Mouse (Mus musculus) ovary, postnatal 36 days (tissue): Measurements from ENCODE around the gene Cd46.

ENCODE experiments used
- DNase-seq: peaks from one replicate; pipeline ENCODE4 v3.0.0; 2022; ENCODE audit warnings: low spot score, mixed read lengths

Gene Cd46

DNA sequence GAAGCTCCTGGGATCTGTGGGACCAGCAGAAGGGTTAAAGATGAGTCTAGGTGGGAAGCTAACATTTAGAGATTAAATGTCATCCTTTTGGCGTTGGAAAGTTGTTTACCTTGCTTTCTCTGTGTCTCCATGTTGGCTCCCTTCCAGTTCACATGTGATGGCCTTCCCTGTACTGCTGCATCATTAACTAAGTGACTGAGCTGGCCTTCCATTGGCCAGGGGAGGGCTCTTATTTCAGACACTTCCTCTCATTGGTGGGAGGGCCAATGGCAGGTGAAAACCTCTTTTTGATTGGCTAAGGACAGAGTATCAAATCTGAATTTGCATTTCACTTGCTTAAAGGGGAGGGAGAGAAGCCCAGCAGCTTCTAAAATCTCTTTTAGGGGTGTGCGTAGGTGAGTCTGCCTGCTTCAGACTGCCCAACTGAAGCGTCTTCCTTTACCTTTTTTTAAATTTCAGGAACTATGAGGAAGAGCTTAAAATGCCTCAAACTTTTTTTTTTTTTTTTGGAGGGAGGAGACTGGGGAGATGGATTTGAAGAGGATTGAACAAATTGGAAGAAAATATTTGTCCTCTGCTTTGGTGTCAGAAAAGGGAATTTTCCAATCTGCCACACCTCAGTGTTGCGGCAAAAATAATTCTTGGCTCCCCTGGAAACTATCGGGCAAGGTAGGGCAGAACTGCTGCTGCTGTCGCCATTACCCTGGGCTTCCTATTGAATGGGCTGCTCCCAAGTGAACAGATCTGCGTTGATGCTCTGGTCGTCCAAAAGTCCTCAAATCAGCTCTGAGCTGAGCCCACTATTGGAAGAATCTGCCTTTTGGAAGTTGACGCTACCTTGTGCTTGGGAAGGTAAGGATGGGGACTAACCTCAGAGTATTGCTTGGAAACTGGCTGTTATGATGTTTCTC lies 73.7 kb downstream of the Cd46 start:
- peak; percentile 40 for DNase-seq

DNA sequence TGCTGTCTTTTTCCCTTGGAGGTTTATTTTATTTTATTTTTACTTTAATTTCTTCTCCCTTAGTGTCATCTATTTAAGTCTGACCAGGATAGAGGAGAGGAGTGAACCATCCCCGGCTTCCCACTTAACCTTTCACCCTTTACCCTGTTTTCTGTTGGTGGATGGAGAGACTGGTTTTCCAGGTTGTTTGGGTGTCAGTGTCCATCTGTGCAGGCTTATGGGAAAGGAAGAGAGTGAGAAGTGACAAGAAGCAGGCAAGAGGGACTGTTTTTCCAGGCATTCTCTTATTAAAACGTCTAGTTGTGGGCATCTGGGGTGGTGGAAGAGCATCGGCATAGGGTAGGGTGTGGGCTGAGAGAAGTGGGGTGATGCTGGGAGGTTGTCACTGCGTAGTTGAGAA lies 74.4 kb downstream of the Cd46 start:
- DNase-seq: no peak

GRCm38 (mm10) chr1:195016811-195017501 lies 75.1 kb downstream of the Cd46 start:
- peak; percentile 46 for DNase-seq

GRCm38 (mm10) chr1:195015281-195015680 lies 76.8 kb downstream of the Cd46 start:
- DNase-seq: no peak

GRCm38 (mm10) chr1:195014201-195014885 lies 77.7 kb downstream of the Cd46 start:
- no peak for DNase-seq

- no peak for DNase-seq
Observed at GRCm38 (mm10) chr1:195012531-195012930, 79.5 kb downstream of the Cd46 start.

DNA sequence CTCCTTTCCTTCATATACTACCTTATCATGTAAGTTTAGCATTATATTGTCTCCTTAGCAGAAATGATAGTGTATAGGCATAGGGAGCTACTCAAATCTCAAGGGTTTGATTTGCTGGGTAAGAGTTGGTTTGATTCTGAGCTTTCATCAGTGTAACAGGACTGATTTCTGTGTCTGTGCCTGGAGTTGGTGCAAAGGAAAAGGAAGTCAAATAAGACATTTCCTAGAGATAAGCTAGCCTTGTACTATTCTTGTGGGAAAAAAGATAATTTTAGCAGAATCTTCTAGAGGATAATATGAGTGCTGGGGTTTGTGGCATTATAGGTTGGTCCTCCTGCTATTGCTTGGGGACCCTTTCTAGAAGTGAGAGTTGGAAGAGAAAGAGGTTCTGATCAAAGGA lies 85.8 kb downstream of the Cd46 start:
- DNase-seq: no peak

DNA sequence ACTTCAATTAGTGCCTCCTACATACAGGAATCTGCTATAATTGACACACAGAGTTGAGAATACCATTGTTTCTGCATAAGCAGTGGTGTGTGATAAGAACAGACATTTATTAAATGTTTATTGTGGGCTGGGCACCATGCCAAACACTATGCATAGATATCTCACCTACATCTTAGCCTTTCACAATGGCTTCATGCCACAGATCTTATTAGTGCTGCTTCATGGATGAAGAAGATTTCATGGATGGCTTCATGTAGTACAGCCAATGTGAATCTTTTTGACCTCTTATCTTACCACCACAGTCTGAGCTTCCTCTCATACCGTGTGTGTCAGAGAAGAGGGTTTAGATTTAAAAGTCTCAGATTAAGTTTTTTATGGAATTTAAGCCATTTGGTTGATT lies 87.9 kb downstream of the Cd46 start:
- no peak for DNase-seq

- DNase-seq: no peak
Observed at GRCm38 (mm10) chr1:195003328-195003727, 88.7 kb downstream of the Cd46 start.

DNA sequence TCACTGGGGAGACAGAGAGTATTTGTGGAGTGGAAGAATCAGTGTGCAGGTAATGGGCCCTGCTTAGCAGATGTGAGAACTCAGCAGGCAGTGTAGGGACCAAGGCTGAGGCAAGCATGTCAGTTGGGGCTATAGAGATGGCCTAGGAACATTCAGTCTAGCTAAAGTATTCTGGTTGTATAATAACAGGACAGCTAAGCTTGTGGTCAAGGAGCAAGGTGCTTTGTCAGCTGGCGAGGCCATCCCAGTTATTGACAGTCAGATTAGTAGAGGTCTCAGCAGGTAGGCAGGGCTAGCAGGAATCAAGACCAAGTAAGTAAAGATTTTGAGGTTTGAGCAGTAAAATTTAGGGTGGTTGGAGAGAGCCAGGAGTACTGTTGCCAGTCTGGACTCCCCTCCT lies 93.7 kb downstream of the Cd46 start:
- no peak for DNase-seq

- no peak for DNase-seq
Observed at GRCm38 (mm10) chr1:194995196-194995595, 96.9 kb downstream of the Cd46 start.

DNA sequence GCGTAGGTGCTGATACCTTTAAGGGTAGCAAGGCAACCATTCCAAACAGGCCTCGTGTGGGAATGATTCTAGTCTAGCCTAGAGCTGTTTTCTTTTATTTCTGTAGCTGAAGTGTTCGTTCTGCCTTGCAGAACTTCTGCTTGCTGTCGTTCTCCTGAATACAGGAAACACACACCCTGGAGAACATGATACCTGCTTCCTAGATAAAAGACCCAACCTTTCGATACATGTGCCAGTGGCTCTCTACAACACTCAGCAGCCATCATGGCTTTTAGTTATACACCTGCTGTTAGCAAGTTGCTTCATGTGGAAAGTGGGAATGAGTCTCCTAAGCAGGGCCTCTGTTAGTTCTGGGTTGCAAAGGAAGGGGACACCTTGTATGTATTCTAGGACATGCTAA lies 97.8 kb downstream of the Cd46 start:
- DNase-seq: no peak

DNA sequence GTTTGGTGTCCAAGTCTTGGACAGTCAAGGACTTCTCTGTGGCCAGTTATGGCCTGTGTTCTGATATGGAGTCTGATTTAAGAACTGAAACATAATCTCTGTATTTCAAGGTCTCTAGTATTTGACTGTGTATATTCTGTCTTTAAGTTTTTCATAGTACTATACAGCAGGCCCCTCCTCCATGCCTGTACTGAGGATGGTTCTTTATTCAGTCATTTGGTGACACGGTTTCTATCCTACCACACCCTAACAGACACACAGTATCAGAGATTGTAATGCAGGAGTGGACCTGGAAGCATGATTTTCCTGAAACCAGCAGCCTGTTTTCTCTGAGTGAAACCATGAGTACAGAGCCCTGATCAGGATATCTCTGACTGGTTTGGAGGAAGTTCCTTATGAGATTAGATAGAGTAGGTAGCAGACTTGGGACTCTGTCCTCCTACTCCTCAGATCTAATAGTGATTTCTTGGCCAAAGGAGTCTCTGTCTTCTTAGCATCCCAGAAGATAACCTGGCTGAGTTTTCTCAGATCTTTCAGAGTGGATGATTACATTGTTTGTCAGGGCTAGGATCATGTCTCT lies 98.5 kb downstream of the Cd46 start:
- DNase-seq: no peak

GRCm38 (mm10) chr1:194992589-194993317 lies 99.3 kb downstream of the Cd46 start:
- DNase-seq: no peak

GRCm38 (mm10) chr1:194991654-194992053 lies 100.4 kb downstream of the Cd46 start:
- DNase-seq: no peak

DNA sequence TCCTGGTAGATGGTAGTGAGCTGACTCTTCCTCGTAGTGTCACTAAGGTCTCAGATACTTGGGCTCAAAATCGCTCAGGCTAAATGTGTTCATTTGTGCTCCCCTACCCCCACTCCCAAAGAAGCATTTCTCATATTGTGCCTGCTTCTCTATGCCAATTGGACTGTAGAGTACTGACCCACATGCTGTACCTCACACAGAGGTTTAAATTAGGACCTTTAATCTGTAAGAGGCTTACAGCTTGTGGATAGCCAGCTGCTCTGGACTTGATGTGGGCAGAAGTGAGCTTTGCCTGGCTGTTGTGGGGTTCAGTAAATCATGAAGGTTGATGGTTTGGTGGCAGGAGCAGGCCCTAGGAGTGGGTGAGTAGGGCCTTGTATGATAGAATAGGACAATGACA lies 101.1 kb downstream of the Cd46 start:
- DNase-seq: no peak

DNA sequence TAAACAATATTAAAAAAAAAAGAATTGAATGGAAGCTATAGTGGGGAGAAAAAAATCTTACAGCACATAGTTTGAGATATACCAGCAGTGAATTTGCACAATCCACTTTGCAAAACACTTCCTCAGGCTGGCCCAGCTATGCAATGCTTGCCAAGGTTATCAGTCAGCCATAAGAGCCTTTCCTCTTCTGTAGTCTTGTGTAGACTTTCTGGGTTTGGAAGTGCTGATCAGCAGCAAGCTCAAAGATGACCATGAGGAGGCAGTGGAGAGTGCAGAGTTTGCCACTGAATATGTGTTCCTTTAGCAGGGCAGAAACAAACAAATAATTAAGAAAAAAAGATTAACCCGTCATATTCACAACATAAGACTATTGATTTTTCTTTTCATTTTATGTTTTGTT lies 103.0 kb downstream of the Cd46 start:
- no peak for DNase-seq
